Mouse (Mus musculus) thymus, postnatal 10 days (tissue): ENCODE measurements around the gene Kcnv2.

Experiments
- DNase-seq, 2 experiments: peaks; one replicate each; pipeline ENCODE4 v3.0.0; 2021; ENCODE audit warnings: low spot score in 2 of 2

Gene Kcnv2

GRCm38 (mm10) chr19:27364521-27364931 is 42.1 kb downstream of the Kcnv2 start:
- DNase-seq: no peak

- DNase-seq: no peak
Observed at GRCm38 (mm10) chr19:27366113-27366746, 43.8 kb downstream of the Kcnv2 start.

GRCm38 (mm10) chr19:27369461-27370135 is 47.2 kb downstream of the Kcnv2 start:
- no peak for DNase-seq

- DNase-seq: no peak
Observed at GRCm38 (mm10) chr19:27370174-27370573, 47.8 kb downstream of the Kcnv2 start.

GRCm38 (mm10) chr19:27370784-27371183 is 48.4 kb downstream of the Kcnv2 start:
- DNase-seq: no peak

GRCm38 (mm10) chr19:27379712-27380401 is 57.5 kb downstream of the Kcnv2 start:
- no peak for DNase-seq

GRCm38 (mm10) chr19:27382131-27382530 is 59.7 kb downstream of the Kcnv2 start:
- DNase-seq: no peak

GRCm38 (mm10) chr19:27383266-27383665 is 60.9 kb downstream of the Kcnv2 start:
- DNase-seq: no peak

GRCm38 (mm10) chr19:27385304-27385703 is 62.9 kb downstream of the Kcnv2 start:
- DNase-seq: no peak
